Mouse (Mus musculus) cerebellum, postnatal 10 days (tissue): ENCODE results near the gene Nenf.
A peak's percentile ranks its signal among the peaks of the same experiment; 100 is the strongest.

Experiments
- DNase-seq, 2 experiments: peaks; one replicate each; pipeline ENCODE4 v3.0.0; 2021; ENCODE audit warnings: mixed read lengths in 2 of 2

Nenf gene

GRCm38 (mm10) chr1:191317591-191318196, at the start of gene Nenf:
TSS of gene Nenf (minus strand) at chr1:191318194.
- peak; percentile 86 to 89 for DNase-seq

GRCm38 (mm10) chr1:191364477-191364876, 46.5 kb upstream of the Nenf start:
- DNase-seq: peak; percentile 22 to 41

GRCm38 (mm10) chr1:191362412-191362811, 44.4 kb upstream of the Nenf start:
- no peak for DNase-seq

GRCm38 (mm10) chr1:191359478-191359877, 41.5 kb upstream of the Nenf start:
- no peak for DNase-seq

- no peak for DNase-seq
These were observed 38.9 kb upstream of the Nenf start for GRCm38 (mm10) chr1:191356936-191357335.

- DNase-seq: no peak
These were observed 35.8 kb upstream of the Nenf start for GRCm38 (mm10) chr1:191353836-191354235.

- peak; percentile 80 to 86 for DNase-seq
These were observed 34.9 kb upstream of the Nenf start for GRCm38 (mm10) chr1:191352786-191353488.

GRCm38 (mm10) chr1:191350355-191350754, 32.4 kb upstream of the Nenf start:
- no peak for DNase-seq

- peak; percentile 61 to 80 for DNase-seq
These were observed 31.6 kb upstream of the Nenf start for GRCm38 (mm10) chr1:191349486-191350037.

GRCm38 (mm10) chr1:191348996-191349395, 31.0 kb upstream of the Nenf start:
- DNase-seq: no peak

GRCm38 (mm10) chr1:191348592-191348991, 30.6 kb upstream of the Nenf start:
- no peak for DNase-seq

- no peak for DNase-seq
These were observed 29.6 kb upstream of the Nenf start for GRCm38 (mm10) chr1:191347602-191348001.

GRCm38 (mm10) chr1:191340530-191340929, 22.5 kb upstream of the Nenf start:
- no peak for DNase-seq

- DNase-seq: no peak
These were observed 21.9 kb upstream of the Nenf start for GRCm38 (mm10) chr1:191339876-191340275.

GRCm38 (mm10) chr1:191334500-191334899, 16.5 kb upstream of the Nenf start:
- no peak for DNase-seq

GRCm38 (mm10) chr1:191330356-191330755, 12.4 kb upstream of the Nenf start:
- no peak for DNase-seq

GRCm38 (mm10) chr1:191328019-191328441, 10.0 kb upstream of the Nenf start:
- peak; percentile 68 to 77 for DNase-seq

GRCm38 (mm10) chr1:191327258-191327657, 9.3 kb upstream of the Nenf start:
- DNase-seq: no peak

GRCm38 (mm10) chr1:191326233-191326882, 8.4 kb upstream of the Nenf start:
- peak; percentile 76 to 77 for DNase-seq

GRCm38 (mm10) chr1:191325726-191326232, 7.8 kb upstream of the Nenf start, which contains the start of gene Tmem206:
TSS of gene Tmem206 (plus strand) at chr1:191325912.
- DNase-seq: peak; percentile 96 to 97

- no peak for DNase-seq
These were observed 7.0 kb upstream of the Nenf start for GRCm38 (mm10) chr1:191324733-191325590.

- no peak for DNase-seq
These were observed 5.4 kb upstream of the Nenf start for GRCm38 (mm10) chr1:191323381-191323780.
